Mouse (Mus musculus) neural tube, postnatal 0 days (tissue): ENCODE measurements around the gene Sgms1. TPM values are rescaled to one million over a fixed set of nuclear protein-coding genes. Genes with fewer than 3 reads are reported as not detected.

Source experiments
- polyA plus RNA-seq: library from polyadenylated mRNA; unstranded; fragments of >200 nt; fragmentation: Nextera tagmentation; extraction: Ambion mirVana; gene quantifications from 2 replicates; pipeline ENCODE4 v1.2.1, GENCODE M21; 2015

Sgms1 gene
- 26.5 and 28.0 TPM in 2 replicates for polyA plus RNA-seq

GRCm38 (mm10) chr19:32389001-32389871, at the start of gene Sgms1:
Gene Sgms1 (minus strand): TSS chr19:32389714.

GRCm38 (mm10) chr19:32107771-32108306, 281.7 kb downstream of the Sgms1 start, which contains the start of gene Asah2:
Gene Asah2 (minus strand): TSS chr19:32108211.

Other genes starting within 250 kb of the Sgms1 start
- 42.9 and 50.0 TPM in 2 replicates for gene Rpl9-ps6, start 76.9 kb upstream of the Sgms1 start, polyA plus RNA-seq
- 53.0 and 54.3 TPM in 2 replicates for gene Minpp1, start 96.1 kb upstream of the Sgms1 start, polyA plus RNA-seq
- gene Papss2, start 206.1 kb upstream of the Sgms1 start, polyA plus RNA-seq, result 3.5 and 3.6 TPM in 2 replicates